ENCODE assay signal across 22 mouse cellular contexts in genomic region chr15:86513336-86513735, GRCm38 (mm10).
A peak's percentile ranks its signal among the peaks of the same experiment; 100 is the strongest.
DNase-seq lines count a peak whose midpoint lies in the region; ATAC-seq and TF ChIP-seq lines count a peak whose summit lies in the region.
"Had no signal": no experiment of that assay in that cellular context is flagged by ENCODE, and none has a peak within 500 bp of the region (broad histone marks: within the 10 kb centered on the region; RNA-seq: fewer than 3 reads in every experiment).

No protein-coding gene starts in this region.

- no peak for TF ChIP-seq CTCF in stomach, postnatal 0 days (IDR thresholded peaks at IDR 0.05; ENCODE audit: low read depth)

- DNase-seq in forebrain, embryonic 11.5 days (ENCODE audit: low spot score): peak; percentile 19
- DNase-seq in midbrain, embryonic 10.5 days (ENCODE audit: low spot score): peak; percentile 6
- DNase-seq in embryonic facial prominence, embryonic 10.5 days (ENCODE audit: low spot score): peak; percentile 4
- DNase-seq in stomach, postnatal 0 days (ENCODE audit: low spot score): peak; percentile 6
- DNase-seq: adrenal gland, adult 2 months; adrenal gland, postnatal 25 days; cerebellum, adult 11 months; cerebellum, adult 8-10 months; cerebellum, postnatal 14 days; embryo, embryonic 11 days; forebrain, postnatal 0 days; gastrocnemius, adult 2 months; gastrocnemius, postnatal 25 days; heart, postnatal 36 days had no signal

- no peaks in the 10 kb centered on the region for H3K9me3 ChIP-seq in forebrain, embryonic 11.5 days (ENCODE audit: control insufficient read depth, low read length)
- no peaks in the 10 kb centered on the region for H3K9me3 ChIP-seq in forebrain, embryonic 13.5 days (replicated peaks)
- no peaks in the 10 kb centered on the region for H3K9me3 ChIP-seq in midbrain, embryonic 10.5 days (replicated peaks)
- H3K9me3 ChIP-seq in midbrain, embryonic 15.5 days: no peaks in the 10 kb centered on the region
- no peaks in the 10 kb centered on the region for H3K9me3 ChIP-seq in embryonic facial prominence, embryonic 10.5 days
- H3K9me3 ChIP-seq in stomach, postnatal 0 days (ENCODE audit: control insufficient read depth, low read length): no peaks in the 10 kb centered on the region
- no peaks in the 10 kb centered on the region for H3K9me3 ChIP-seq in kidney, embryonic 15.5 days (replicated peaks)
- H3K9me3 ChIP-seq: embryonic facial prominence, embryonic 12.5 days; forebrain, embryonic 12.5 days; heart, embryonic 13.5 days; hindbrain, embryonic 12.5 days had no signal

- TF ChIP-seq EP300 in stomach, postnatal 0 days (optimal IDR thresholded peaks at IDR 0.05): no peak

- WGBS in forebrain, embryonic 11.5 days: 90% methylated on average over 5 of the region's 5 CpGs
- WGBS in forebrain, embryonic 13.5 days: 88% methylated on average over 5 of the region's 5 CpGs
- WGBS in midbrain, embryonic 10.5 days: 94% methylated on average over 5 of the region's 5 CpGs
- whole genome bisulfite sequencing in midbrain, embryonic 15.5 days: 89% methylated on average over 5 of the region's 5 CpGs
- WGBS in embryonic facial prominence, embryonic 10.5 days: 86% methylated on average over 5 of the region's 5 CpGs
- 89% methylated on average over 5 of the region's 5 CpGs for WGBS in stomach, postnatal 0 days
- 84% methylated on average over 5 of the region's 5 CpGs for WGBS in kidney, embryonic 15.5 days

- ATAC-seq in forebrain, embryonic 11.5 days (replicated peaks; ENCODE audit: low FRiP score): no peak
- no peak for ATAC-seq in forebrain, embryonic 13.5 days
- ATAC-seq in midbrain, embryonic 15.5 days (replicated peaks): no peak
- ATAC-seq in stomach, postnatal 0 days (ENCODE audit: low FRiP score, low TSS enrichment): no peak
- no peak for ATAC-seq in kidney, embryonic 15.5 days (replicated peaks; ENCODE audit: low FRiP score)
- ATAC-seq: forebrain, postnatal 0 days; Patski had no signal

- H3K4me1 ChIP-seq in forebrain, embryonic 11.5 days (replicated peaks; ENCODE audit: control insufficient read depth, insufficient read depth, low read length): no peaks in the 10 kb centered on the region
- H3K4me1 ChIP-seq in forebrain, embryonic 13.5 days: peaks cover 5% of the 10 kb centered on the region; the same call in 1 of the 2 replicates
- H3K4me1 ChIP-seq in midbrain, embryonic 10.5 days: peaks cover 12% of the 10 kb centered on the region
- peaks cover 14% of the 10 kb centered on the region for H3K4me1 ChIP-seq in midbrain, embryonic 15.5 days
- H3K4me1 ChIP-seq in embryonic facial prominence, embryonic 10.5 days: no peaks in the 10 kb centered on the region; the same call in 1 of the 2 replicates
- no peaks in the 10 kb centered on the region for H3K4me1 ChIP-seq in stomach, postnatal 0 days (replicated peaks; ENCODE audit: control insufficient read depth, insufficient read depth)
- H3K4me1 ChIP-seq in kidney, embryonic 15.5 days: no peaks in the 10 kb centered on the region
- H3K4me1 ChIP-seq: embryonic facial prominence, embryonic 12.5 days; heart, embryonic 13.5 days had no signal

- no peak overlapping the region for H3K27ac ChIP-seq in forebrain, embryonic 11.5 days (ENCODE audit: low read depth, low read length)
- H3K27ac ChIP-seq in forebrain, embryonic 13.5 days: no peak overlapping the region
- H3K27ac ChIP-seq in midbrain, embryonic 10.5 days (replicated peaks): no peak overlapping the region
- no peak overlapping the region for H3K27ac ChIP-seq in midbrain, embryonic 15.5 days
- H3K27ac ChIP-seq in embryonic facial prominence, embryonic 10.5 days (replicated peaks): no peak overlapping the region
- H3K27ac ChIP-seq in stomach, postnatal 0 days (replicated peaks): no peak overlapping the region
- no peak overlapping the region for H3K27ac ChIP-seq in kidney, embryonic 15.5 days
- H3K27ac ChIP-seq: embryonic facial prominence, embryonic 12.5 days; forebrain, embryonic 12.5 days; gastrocnemius, adult 2 months; heart, embryonic 13.5 days; hindbrain, embryonic 12.5 days had no signal

- no peaks in the 10 kb centered on the region for H3K27me3 ChIP-seq in forebrain, embryonic 11.5 days (ENCODE audit: control insufficient read depth, insufficient read depth, low read length)
- no peaks in the 10 kb centered on the region for H3K27me3 ChIP-seq in forebrain, embryonic 13.5 days
- H3K27me3 ChIP-seq in midbrain, embryonic 10.5 days (ENCODE audit: low read depth, poor library complexity, severe bottlenecking): no peaks in the 10 kb centered on the region
- no peaks in the 10 kb centered on the region for H3K27me3 ChIP-seq in midbrain, embryonic 15.5 days (replicated peaks)
- no peaks in the 10 kb centered on the region for H3K27me3 ChIP-seq in embryonic facial prominence, embryonic 10.5 days (replicated peaks; ENCODE audit: low read depth, poor library complexity, severe bottlenecking)
- H3K27me3 ChIP-seq in stomach, postnatal 0 days (ENCODE audit: control insufficient read depth, insufficient read depth, low read length): no peaks in the 10 kb centered on the region
- no peaks in the 10 kb centered on the region for H3K27me3 ChIP-seq in kidney, embryonic 15.5 days
- H3K27me3 ChIP-seq: embryonic facial prominence, embryonic 12.5 days; forebrain, embryonic 12.5 days; hindbrain, embryonic 12.5 days had no signal

- no peak overlapping the region for H3K9ac ChIP-seq in forebrain, embryonic 11.5 days (ENCODE audit: low read length)
- H3K9ac ChIP-seq in forebrain, embryonic 13.5 days: no peak overlapping the region
- no peak overlapping the region for H3K9ac ChIP-seq in midbrain, embryonic 15.5 days
- no peak overlapping the region for H3K9ac ChIP-seq in stomach, postnatal 0 days (ENCODE audit: low read length)
- H3K9ac ChIP-seq in kidney, embryonic 15.5 days: no peak overlapping the region
- H3K9ac ChIP-seq: embryonic facial prominence, embryonic 12.5 days; forebrain, embryonic 12.5 days; forebrain, postnatal 0 days; heart, embryonic 13.5 days; hindbrain, embryonic 12.5 days had no signal

- H3K36me3 ChIP-seq in forebrain, embryonic 11.5 days (ENCODE audit: control insufficient read depth, insufficient read depth, low read length): no peaks in the 10 kb centered on the region
- no peaks in the 10 kb centered on the region for H3K36me3 ChIP-seq in forebrain, embryonic 13.5 days (ENCODE audit: poor library complexity, severe bottlenecking)
- H3K36me3 ChIP-seq in midbrain, embryonic 10.5 days: no peaks in the 10 kb centered on the region
- H3K36me3 ChIP-seq in midbrain, embryonic 15.5 days (replicated peaks): no peaks in the 10 kb centered on the region
- no peaks in the 10 kb centered on the region for H3K36me3 ChIP-seq in embryonic facial prominence, embryonic 10.5 days (replicated peaks)
- no peaks in the 10 kb centered on the region for H3K36me3 ChIP-seq in stomach, postnatal 0 days (ENCODE audit: control insufficient read depth, insufficient read depth, low read length)
- no peaks in the 10 kb centered on the region for H3K36me3 ChIP-seq in kidney, embryonic 15.5 days
- H3K36me3 ChIP-seq: embryonic facial prominence, embryonic 12.5 days; forebrain, embryonic 12.5 days; heart, embryonic 13.5 days; hindbrain, embryonic 12.5 days had no signal

- no peak overlapping the region for H3K4me3 ChIP-seq in forebrain, embryonic 11.5 days (ENCODE audit: low read depth, low read length)
- H3K4me3 ChIP-seq in forebrain, embryonic 13.5 days: no peak overlapping the region
- H3K4me3 ChIP-seq in midbrain, embryonic 10.5 days: no peak overlapping the region
- no peak overlapping the region for H3K4me3 ChIP-seq in midbrain, embryonic 15.5 days
- no peak overlapping the region for H3K4me3 ChIP-seq in embryonic facial prominence, embryonic 10.5 days
- H3K4me3 ChIP-seq in stomach, postnatal 0 days (ENCODE audit: low read depth, low read length): no peak overlapping the region
- no peak overlapping the region for H3K4me3 ChIP-seq in kidney, embryonic 15.5 days (replicated peaks)
- H3K4me3 ChIP-seq: embryonic facial prominence, embryonic 12.5 days; forebrain, embryonic 12.5 days; gastrocnemius, adult 2 months; heart, embryonic 13.5 days; hindbrain, embryonic 12.5 days had no signal

- H3K4me2 ChIP-seq in forebrain, embryonic 11.5 days (ENCODE audit: low read depth, low read length, severe bottlenecking): no peak overlapping the region
- no peak overlapping the region for H3K4me2 ChIP-seq in forebrain, embryonic 13.5 days
- no peak overlapping the region for H3K4me2 ChIP-seq in midbrain, embryonic 15.5 days
- no peak overlapping the region for H3K4me2 ChIP-seq in stomach, postnatal 0 days (replicated peaks; ENCODE audit: low read depth)
- no peak overlapping the region for H3K4me2 ChIP-seq in kidney, embryonic 15.5 days
- H3K4me2 ChIP-seq: embryonic facial prominence, embryonic 12.5 days; forebrain, embryonic 12.5 days; heart, embryonic 13.5 days; hindbrain, embryonic 12.5 days had no signal
